Mouse (Mus musculus) kidney, adult 2 months (tissue): ENCODE measurements around the gene Pth1r.

Source experiments
- CTCF ChIP-seq: fragments of 200-500 bp; conservative IDR thresholded peaks from 2 replicates; pipeline ENCODE4 v1.5.1; 2011; ENCODE audit warnings: low read depth, mild to moderate bottlenecking, control low read depth, low read length, moderate library complexity, mixed read lengths; ENCODE audit not compliant: insufficient read depth, insufficient read length
- POLR2A ChIP-seq: fragments of 200-500 bp; IDR thresholded peaks from one replicate; pipeline ENCODE4 v1.6.1; 2011; ENCODE audit warnings: low read depth, low read length, control low read depth

DNA sequence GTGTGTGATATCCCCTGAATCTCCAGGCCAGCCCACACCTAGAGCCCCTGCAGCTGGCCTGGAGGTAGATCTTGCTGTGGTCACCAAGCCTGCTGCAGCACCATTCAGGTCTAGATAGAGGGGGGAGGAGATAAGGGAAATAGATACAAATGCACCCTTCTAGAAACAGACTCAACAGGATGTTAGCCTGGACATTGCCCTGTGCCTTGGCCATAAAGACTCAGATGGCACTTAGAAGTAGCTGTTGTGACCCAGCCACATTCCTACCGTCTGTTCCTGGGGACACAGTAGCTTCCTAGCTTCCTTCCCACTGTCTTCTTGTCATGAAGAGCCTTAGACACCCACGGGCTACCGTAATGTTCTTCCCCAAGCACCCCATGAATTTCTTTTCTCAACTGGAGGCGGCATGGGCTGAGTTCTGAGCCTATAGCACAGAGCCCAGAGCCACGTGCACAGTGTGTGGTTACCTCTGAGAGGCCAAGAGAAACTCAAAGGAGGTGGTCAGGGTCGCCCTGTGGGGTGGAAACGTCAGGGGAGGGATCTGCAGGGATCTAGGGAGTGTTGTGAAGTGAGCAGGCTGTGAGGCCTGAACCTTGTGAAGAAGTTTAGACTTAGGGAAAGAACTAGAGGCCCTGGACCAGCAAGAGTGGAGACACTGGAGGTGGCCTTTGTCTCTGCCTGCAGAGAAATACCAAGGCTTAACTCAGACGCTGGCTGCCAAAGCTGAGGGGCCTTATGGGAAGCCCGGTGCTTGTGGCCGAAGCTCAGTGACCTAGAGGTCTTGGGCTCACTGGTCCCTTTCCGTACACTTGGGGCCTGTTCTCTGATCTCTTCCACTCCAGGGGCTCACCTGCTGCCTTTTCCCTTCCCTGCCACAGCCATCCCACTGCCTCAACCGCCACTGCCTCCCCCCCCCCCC, 45.6 kb downstream of the Pth1r start:
- TF ChIP-seq POLR2A: no peak
- TF ChIP-seq CTCF: no peak
